8 mouse cellular contexts compared by ENCODE assay signal in genomic region chrX:36807360-36808317, GRCm38 (mm10). TPM values are rescaled to one million over a fixed set of nuclear protein-coding genes. Genes with fewer than 3 reads are reported as not detected.
DNase-seq lines count a peak whose midpoint lies in the region; ATAC-seq and TF ChIP-seq lines count a peak whose summit lies in the region.

No protein-coding gene starts in this region.

- peak overlapping the region; percentile 52 for H3K4me2 ChIP-seq in forebrain, embryonic 16.5 days (ENCODE audit: low read length)
- peak overlapping the region; percentile 56 for H3K4me2 ChIP-seq in lung, embryonic 14.5 days

- no peaks in the 10 kb centered on the region for H3K9me3 ChIP-seq in forebrain, embryonic 16.5 days (ENCODE audit: control insufficient read depth, low read length)
- no peaks in the 10 kb centered on the region for H3K9me3 ChIP-seq in lung, embryonic 14.5 days (ENCODE audit: low read depth, low read length)

- H3K36me3 ChIP-seq in forebrain, embryonic 16.5 days (ENCODE audit: control insufficient read depth, insufficient read depth): no peaks in the 10 kb centered on the region
- H3K36me3 ChIP-seq in lung, embryonic 14.5 days (ENCODE audit: insufficient read depth): no peaks in the 10 kb centered on the region

- DNase-seq in MEL-GATA-1-ER (ENCODE audit: extremely low read depth, low read depth): peak; percentile 87
- peak; percentile 90 to 92 for DNase-seq in cerebellum, adult 2 months
- DNase-seq in heart, postnatal 36 days: peak; percentile 86 to 87
- DNase-seq in layer of hippocampus, adult 8-10 months (ENCODE audit: low spot score in 2 of 2): peak; percentile 88 to 89
- DNase-seq in lung, embryonic 14.5 days: peak; percentile 91
- peak; percentile 84 for DNase-seq in testis, postnatal 14 days (ENCODE audit: low spot score)

- TF ChIP-seq CTCF in cerebellum, adult 2 months (IDR thresholded peaks at IDR 0.05; ENCODE audit: borderline replicate concordance, insufficient read depth, low read depth, low read length): peak; percentile 45; the same call in 1 of the 2 replicates
- TF ChIP-seq CTCF in lung, embryonic 14.5 days (IDR thresholded peaks at IDR 0.05; ENCODE audit: low read depth): peak; percentile 75

- peak; percentile 39; the same call in 1 of the 2 replicates for TF ChIP-seq POLR2A in cerebellum, adult 2 months (IDR thresholded peaks at IDR 0.05; ENCODE audit: borderline replicate concordance, insufficient read depth, low read length)

- intact Hi-C loops in heart, postnatal 36 days (cut with DNase I): loop anchor here (1.0 kb wide), 1 partner anchor 11 kb away; no protein-coding TSS in a partner anchor

- peak overlapping the region; percentile 5; the same call in 1 of the 2 replicates for H3K27ac ChIP-seq in cerebellum, adult 2 months (ENCODE audit: insufficient read depth, low read length)
- H3K27ac ChIP-seq in forebrain, embryonic 16.5 days (ENCODE audit: low read length): peak overlapping the region; percentile 79
- peak overlapping the region; percentile 79 for H3K27ac ChIP-seq in lung, embryonic 14.5 days (ENCODE audit: low read depth)

- no peaks in the 10 kb centered on the region for H3K27me3 ChIP-seq in cerebellum, adult 2 months (ENCODE audit: control insufficient read depth, insufficient read depth, low read length)
- H3K27me3 ChIP-seq in forebrain, embryonic 16.5 days (replicated peaks; ENCODE audit: control insufficient read depth, insufficient read depth, low read length): no peaks in the 10 kb centered on the region
- no peaks in the 10 kb centered on the region for H3K27me3 ChIP-seq in lung, embryonic 14.5 days (ENCODE audit: insufficient read depth, low read length)

- ATAC-seq in forebrain, embryonic 16.5 days: peak; percentile 93
- peak; percentile 93 for ATAC-seq in lung, embryonic 14.5 days (ENCODE audit: insufficient read depth)
- peak; percentile 98 for ATAC-seq in neutrophil, adult 5-6 weeks (ENCODE audit: extremely low read depth, insufficient number of reproducible peaks, low FRiP score, poor library complexity, severe bottlenecking)

- peak overlapping the region; percentile 47 for H3K4me3 ChIP-seq in cerebellum, adult 2 months (replicated peaks; ENCODE audit: insufficient read depth, low read depth, low read length)
- peak overlapping the region; percentile 45 for H3K4me3 ChIP-seq in forebrain, embryonic 16.5 days (replicated peaks; ENCODE audit: low read length)
- peak overlapping the region; percentile 24 for H3K4me3 ChIP-seq in lung, embryonic 14.5 days (ENCODE audit: low read depth, low read length)

- no peaks in the 10 kb centered on the region for H3K4me1 ChIP-seq in cerebellum, adult 2 months (ENCODE audit: control insufficient read depth, insufficient read depth, low read length)
- peaks cover 4% of the 10 kb centered on the region for H3K4me1 ChIP-seq in forebrain, embryonic 16.5 days (replicated peaks; ENCODE audit: control insufficient read depth, insufficient read depth, low read length)
- no peaks in the 10 kb centered on the region for H3K4me1 ChIP-seq in lung, embryonic 14.5 days (ENCODE audit: insufficient read depth)

- WGBS in cerebellum, adult 2 months: 9% methylated on average over 44 of the region's 45 CpGs
- WGBS in forebrain, embryonic 16.5 days: 20% methylated on average over 43 of the region's 45 CpGs
- 13% methylated on average over 45 of the region's 45 CpGs for WGBS in lung, embryonic 14.5 days

- peak overlapping the region; percentile 52 for H3K9ac ChIP-seq in forebrain, embryonic 16.5 days (replicated peaks; ENCODE audit: low read depth, low read length)
- peak overlapping the region; percentile 17 for H3K9ac ChIP-seq in lung, embryonic 14.5 days

RNA-seq across cellular contexts. Expression of gene Slc25a5, which starts 12.2 kb away (rescaled TPM):
- 684 and 752 TPM in 2 replicates for polyA plus RNA-seq in cerebellum, adult 2 months (2012; rRNA removed)
- polyA plus RNA-seq in forebrain, embryonic 16.5 days (2015; fragmentation: Nextera tagmentation; extraction: Ambion mirVana): 460 and 461 TPM in 2 replicates
- total RNA-seq in heart, postnatal 36 days (2021): 100 to 1,000 TPM; 374 to 455 TPM
- total RNA-seq in layer of hippocampus, adult 8-10 months (2022): 100 to 1,000 TPM; 319 to 349 (median 332) TPM
- polyA plus RNA-seq in lung, embryonic 14.5 days (2014; fragmentation: Nextera tagmentation; extraction: Ambion mirVana): 690 and 709 TPM in 2 replicates
- 239 and 243 TPM in 2 replicates for total RNA-seq in neutrophil, adult 5-6 weeks (2017)

Comparison
In these comparisons a context has a peak if more than half of its experiments do, and no peak if none do; other contexts are left out.
1. Peak in every context shown above with its lines: DNase-seq, ATAC-seq, H3K4me3 ChIP-seq and H3K27ac ChIP-seq.
2. H3K27ac ChIP-seq: peak in every context shown above with its lines; median percentile 79 in forebrain, embryonic 16.5 days; 79 in lung, embryonic 14.5 days; 5 in cerebellum, adult 2 months.